Mouse (Mus musculus) erythroblast, embryonic 14.5 days (primary cell): Measurements from ENCODE around the gene Defa37. TPM values are rescaled to one million over a fixed set of nuclear protein-coding genes. Genes with fewer than 3 reads are reported as not detected.
"Not testable (repeated sequence)": the region's sequence is repeated elsewhere in the genome, so short reads cannot be mapped to it uniquely, and the experiment has no call there.

Experiments
- H3K27me3 ChIP-seq: 2 replicates; pipeline ENCODE4 v1.6.1; 2012; ENCODE audit warnings: inconsistent platforms; ENCODE audit not compliant: control insufficient read depth
- H3K36me3 ChIP-seq: 2 replicates; pipeline ENCODE4 v1.6.1; 2012; ENCODE audit warnings: mild to moderate bottlenecking, inconsistent platforms; ENCODE audit not compliant: control insufficient read depth
- H3K4me1 ChIP-seq: 2 replicates; pipeline ENCODE4 v1.6.1; 2012; ENCODE audit warnings: inconsistent platforms; ENCODE audit not compliant: control insufficient read depth
- H3K4me3 ChIP-seq: replicated peaks from 2 replicates; pipeline ENCODE3; 2012; ENCODE audit warnings: moderate library complexity, mild to moderate bottlenecking, inconsistent platforms
- H3K9me3 ChIP-seq: 2 replicates; pipeline ENCODE4 v1.6.1; 2012; ENCODE audit warnings: low read length, inconsistent platforms, mixed read lengths; ENCODE audit not compliant: control insufficient read depth
- polyA plus RNA-seq: library from polyadenylated mRNA; stranded (reverse); fragments of >175 nt; gene quantifications from 2 replicates; pipeline ENCODE4 v1.2.3, GENCODE M21; 2012

Gene Defa37
- not detected in 2 replicates for polyA plus RNA-seq

DNA sequence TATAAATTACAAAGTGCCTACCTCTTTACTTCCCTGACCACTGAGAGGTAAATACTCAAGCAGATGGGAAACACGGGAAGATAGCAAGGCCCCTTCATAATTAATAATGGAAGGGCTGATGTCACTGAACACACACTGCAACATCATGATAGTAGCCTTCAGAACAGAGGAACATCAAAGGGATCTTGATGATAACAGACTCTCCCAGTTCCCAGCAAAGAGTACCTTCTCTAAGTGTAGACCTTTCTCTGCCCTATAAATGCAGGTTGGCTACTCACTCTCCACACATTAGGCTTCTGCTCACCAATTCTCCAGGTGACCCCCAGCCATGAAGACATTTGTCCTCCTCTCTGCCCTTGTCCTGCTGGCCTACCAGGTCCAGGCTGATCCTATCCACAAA, at the start of gene Defa37:
TSS of gene Defa37 (plus strand) at position 301 of the 400 bp plus-strand sequence.
- H3K9me3 ChIP-seq, H3K27me3 ChIP-seq, H3K4me1 ChIP-seq, H3K36me3 ChIP-seq, H3K4me3 ChIP-seq: not testable (repeated sequence)

DNA sequence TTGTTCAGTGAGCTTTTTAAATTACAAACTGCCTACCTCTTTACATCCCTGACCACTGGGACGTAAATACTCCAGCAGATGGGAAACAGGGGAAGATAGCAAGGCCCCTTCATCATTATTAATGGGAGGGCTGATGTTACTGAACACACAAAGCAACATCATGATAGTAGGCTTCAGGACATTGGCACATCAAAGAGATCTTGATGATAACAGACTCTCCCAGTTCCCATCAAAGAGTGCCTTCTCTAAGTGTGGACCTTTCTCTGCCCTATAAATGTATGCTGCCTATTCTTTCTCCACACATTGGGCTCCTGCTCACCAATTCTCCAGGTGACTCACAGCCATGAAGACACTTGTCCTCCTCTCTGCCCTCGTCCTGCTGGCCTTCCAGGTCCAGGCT, 36.5 kb upstream of the Defa37 start, which contains the start of gene Defa32:
TSS of gene Defa32 (plus strand) at position 301 of the 400 bp plus-strand sequence.
- not testable (repeated sequence) for H3K36me3 ChIP-seq, H3K4me3 ChIP-seq, H3K27me3 ChIP-seq, H3K9me3 ChIP-seq, H3K4me1 ChIP-seq

DNA sequence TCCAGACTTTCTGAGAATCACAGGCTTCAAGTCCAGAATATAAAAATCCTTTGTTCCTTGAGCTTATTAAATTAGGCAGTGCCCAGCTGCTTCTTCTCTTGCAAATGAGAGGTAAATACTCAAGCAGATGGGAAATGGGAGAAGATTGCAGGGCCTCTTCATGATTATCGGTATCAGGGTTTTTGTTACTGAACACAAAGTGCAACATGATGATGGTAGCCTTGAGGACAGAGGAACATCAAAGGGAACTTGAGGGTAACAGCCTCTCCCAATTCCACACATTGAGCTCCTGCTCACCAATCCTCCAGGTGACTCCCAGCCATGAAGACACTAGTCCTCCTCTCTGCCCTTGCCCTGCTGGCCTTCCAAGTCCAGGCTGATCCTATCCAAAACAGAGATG, 17.5 kb downstream of the Defa37 start, which contains the start of gene Defa28:
TSS of gene Defa28 (plus strand) at position 301 of the 400 bp plus-strand sequence.
- H3K36me3 ChIP-seq, H3K4me1 ChIP-seq, H3K27me3 ChIP-seq, H3K4me3 ChIP-seq, H3K9me3 ChIP-seq: not testable (repeated sequence)

GRCm38 (mm10) chr8:21594408-21594807, 29.2 kb downstream of the Defa37 start, which contains the start of gene Gm7861:
Gene Gm7861, minus strand, starts transcription at chr8:21594508.
- not testable (repeated sequence) for H3K36me3 ChIP-seq, H3K27me3 ChIP-seq, H3K9me3 ChIP-seq, H3K4me3 ChIP-seq, H3K4me1 ChIP-seq

Other genes starting within 250 kb of the Defa37 start
- not detected in 2 replicates for gene Defa27, start 249.8 kb upstream of the Defa37 start, polyA plus RNA-seq
- gene Defa29, start 238.4 kb upstream of the Defa37 start, polyA plus RNA-seq = not detected in 2 replicates
- gene Defa2, start 186.9 kb upstream of the Defa37 start, polyA plus RNA-seq = not detected in 2 replicates
- gene Defa33, start 173.6 kb upstream of the Defa37 start, polyA plus RNA-seq = not detected in 2 replicates
- not detected in 2 replicates for gene Defa36, start 138.0 kb upstream of the Defa37 start, polyA plus RNA-seq
- not detected in 2 replicates for gene Gm7849, start 108.8 kb upstream of the Defa37 start, polyA plus RNA-seq
- gene Defa20, start 56.1 kb upstream of the Defa37 start, polyA plus RNA-seq = not detected in 2 replicates
- not detected in 2 replicates for gene Defa32, start 36.4 kb upstream of the Defa37 start, polyA plus RNA-seq
- not detected in 2 replicates for gene Defa28, start 17.6 kb downstream of the Defa37 start, polyA plus RNA-seq
- not detected in 2 replicates for gene Gm7861, start 29.1 kb downstream of the Defa37 start, polyA plus RNA-seq
- not detected in 2 replicates for gene Defa26, start 52.8 kb downstream of the Defa37 start, polyA plus RNA-seq
- gene Defa17, start 90.4 kb downstream of the Defa37 start, polyA plus RNA-seq = not detected in 2 replicates
- gene Defa34, start 100.4 kb downstream of the Defa37 start, polyA plus RNA-seq = not detected in 2 replicates
- gene AY761184, start 138.3 kb downstream of the Defa37 start, polyA plus RNA-seq = not detected in 2 replicates
- not detected in 2 replicates for gene Defa24, start 169.1 kb downstream of the Defa37 start, polyA plus RNA-seq